Mouse (Mus musculus) embryonic facial prominence, embryonic 11.5 days (tissue): ENCODE results near the gene Mrps18a. TPM values are rescaled to one million over a fixed set of nuclear protein-coding genes. Genes with fewer than 3 reads are reported as not detected.

Experiments
- ATAC-seq: fragments of 200-750 bp; cut with Nextera tagmentation; replicated peaks from 2 replicates; pipeline ENCODE4 v1.8.0; 2017; ENCODE audit warnings: low read depth; ENCODE audit not compliant: insufficient number of reproducible peaks, low FRiP score, low TSS enrichment
- DNase-seq: peaks from one replicate; pipeline ENCODE4 v3.0.0-alpha.2; 2015; ENCODE audit warnings: low spot score
- H3K27ac ChIP-seq: fragments of 300-500 bp; sonication (generic); replicated peaks from 2 replicates; pipeline ENCODE4 v1.5.1; 2014; ENCODE audit warnings: mild to moderate bottlenecking, low read depth, low read length, control low read depth
- H3K27me3 ChIP-seq: fragments of 300-500 bp; sonication (generic); 2 replicates; pipeline ENCODE4 v1.6.1; 2014; ENCODE audit warnings: mild to moderate bottlenecking, low read length, moderate library complexity, mixed read lengths; ENCODE audit not compliant: control insufficient read depth, insufficient read depth
- H3K36me3 ChIP-seq: fragments of 300-500 bp; sonication (generic); replicated peaks from 2 replicates; pipeline ENCODE4 v1.6.1; 2014; ENCODE audit warnings: low read depth, mild to moderate bottlenecking, low read length, moderate library complexity, mixed read lengths; ENCODE audit not compliant: control insufficient read depth, insufficient read depth
- H3K4me1 ChIP-seq: fragments of 300-500 bp; sonication (generic); 2 replicates; pipeline ENCODE4 v1.6.1; 2014; ENCODE audit warnings: low read length, mixed read lengths; ENCODE audit not compliant: control insufficient read depth, insufficient read depth
- H3K4me2 ChIP-seq: fragments of 300-500 bp; sonication (generic); 2 replicates; pipeline ENCODE4 v1.6.1; 2014; ENCODE audit warnings: low read depth, mild to moderate bottlenecking, control low read depth, low read length, moderate library complexity
- H3K4me3 ChIP-seq: fragments of 300-500 bp; sonication (generic); 2 replicates; pipeline ENCODE4 v1.5.1; 2014; ENCODE audit warnings: low read depth, low read length, control low read depth
- H3K9ac ChIP-seq: fragments of 300-500 bp; sonication (generic); replicated peaks from 2 replicates; pipeline ENCODE4 v1.6.1; 2014; ENCODE audit warnings: mild to moderate bottlenecking, control low read depth, low read length
- H3K9me3 ChIP-seq: fragments of 300-500 bp; sonication (generic); replicated peaks from 2 replicates; pipeline ENCODE4 v1.6.1; 2016; ENCODE audit warnings: mild to moderate bottlenecking, low read length, inconsistent platforms, mixed read lengths; ENCODE audit not compliant: control insufficient read depth
- WGBS: fragments of 180-500 bp; shearing (Covaris S2); extraction: QIAGEN DNeasy Blood & Tissue Kit; methylation state at CpG from one replicate; pipeline ENCODE4 v1.1.7; 2014; 5-methylcytosine and 5-hydroxymethylcytosine counted together
- polyA plus RNA-seq: library from polyadenylated mRNA; unstranded; fragments of >200 nt; fragmentation: Nextera tagmentation; extraction: Ambion mirVana; gene quantifications from 2 replicates; pipeline ENCODE4 v1.2.1, GENCODE M21; 2014

Gene Mrps18a
- 133 and 134 TPM in 2 replicates for polyA plus RNA-seq

GRCm38 (mm10) chr17:46110402-46111289 lies at the start of gene Mrps18a:
TSS of gene Mrps18a (plus strand) at chr17:46110986.
- 6% methylated on average over 38 of the region's 38 CpGs for WGBS
- no peaks in the 10 kb centered on the region for H3K9me3 ChIP-seq

DNA sequence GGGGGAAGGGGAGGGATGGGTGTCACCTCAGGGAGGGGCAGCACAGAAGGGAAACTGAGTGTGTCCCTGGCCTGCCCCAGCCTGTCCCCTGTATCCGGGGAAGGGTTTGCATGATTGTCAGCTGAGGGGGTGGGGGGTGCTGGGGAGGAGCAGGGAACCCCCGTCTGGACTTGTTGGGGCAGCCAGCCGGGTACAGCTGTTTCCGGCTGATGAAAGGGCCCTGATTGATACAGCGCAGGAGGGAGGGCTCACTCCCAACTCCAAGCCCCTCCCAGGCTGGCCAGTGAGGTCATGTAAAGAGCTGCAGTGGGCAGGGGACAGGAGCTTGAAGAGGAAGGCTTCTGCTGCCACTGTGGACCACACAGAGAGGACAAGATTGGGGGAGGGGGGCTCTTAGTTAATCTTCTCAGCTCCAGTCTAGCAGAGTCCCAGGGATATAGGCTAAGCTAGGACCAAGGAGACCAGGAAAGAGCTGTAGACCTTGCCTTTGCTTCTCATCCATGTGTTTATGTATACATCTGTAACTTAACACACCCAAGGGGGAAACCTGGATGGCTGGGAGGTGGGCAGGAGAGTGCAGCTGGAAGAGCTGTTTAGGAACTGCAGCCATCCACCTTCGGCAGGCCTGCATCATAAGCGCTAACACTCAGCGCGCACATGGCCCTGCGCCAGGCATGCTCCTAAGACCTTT lies 47.4 kb upstream of the Mrps18a start:
- H3K9ac ChIP-seq: peak overlapping the region; percentile 32
- H3K4me1 ChIP-seq: peaks cover 9% of the 10 kb centered on the region
- ATAC-seq (peak; percentile 88), DNase-seq (peak; percentile 68)
- peak overlapping the region; percentile 31; the same call in 1 of the 2 replicates for H3K27ac ChIP-seq
- no peak overlapping the region; the same call in 1 of the 2 replicates for H3K4me2 ChIP-seq
- H3K4me3 ChIP-seq: no peak overlapping the region
- no peaks in the 10 kb centered on the region for H3K36me3 ChIP-seq
- H3K9me3 ChIP-seq: no peaks in the 10 kb centered on the region
- no peaks in the 10 kb centered on the region for H3K27me3 ChIP-seq
- 30% methylated on average over 10 of the region's 10 CpGs for WGBS

More at GRCm38 (mm10) chr17:46110402-46111289, at the start of gene Mrps18a:
- Histone ChIP-seq H3K4me1 (peaks cover 3% of the 10 kb centered on the region; the same call in 1 of the 2 replicates), H3K27me3 (no peaks in the 10 kb centered on the region), H3K36me3 (no peaks in the 10 kb centered on the region), H3K4me3 (peak within 1 kb of the TSS; percentile 93), H3K27ac (peak within 1 kb of the TSS; percentile 41; the same call in 1 of the 2 replicates), H3K9ac (peak within 1 kb of the TSS; percentile 82), H3K4me2 (peak within 1 kb of the TSS; percentile 73)
- peak; percentile 91 for DNase-seq
- ATAC-seq: peak; percentile 93

DNA sequence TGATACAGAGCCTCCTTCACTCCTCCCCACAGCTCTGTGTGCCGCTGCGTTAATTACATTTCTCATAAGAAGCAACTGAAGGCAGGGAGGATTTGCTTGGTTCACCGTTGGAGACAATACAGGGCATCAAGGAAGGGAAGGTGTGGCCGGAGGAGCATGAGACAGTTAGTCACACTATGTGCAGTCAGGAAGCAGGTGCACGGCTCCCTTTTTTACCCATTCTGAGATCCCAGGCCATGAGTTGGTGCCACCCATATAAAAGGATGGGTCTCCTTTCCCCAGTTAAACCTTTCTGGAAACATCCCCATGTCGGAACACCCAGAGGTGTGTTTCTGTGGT lies 46.8 kb upstream of the Mrps18a start:
- ATAC-seq (no peak), DNase-seq (no peak)
- H3K4me1 ChIP-seq: peaks cover 9% of the 10 kb centered on the region
- H3K4me3 ChIP-seq: no peak overlapping the region
- H3K27me3 ChIP-seq: no peaks in the 10 kb centered on the region
- H3K9me3 ChIP-seq: no peaks in the 10 kb centered on the region
- H3K36me3 ChIP-seq: no peaks in the 10 kb centered on the region
- 56% methylated on average over 6 of the region's 6 CpGs for WGBS
- no peak overlapping the region for H3K4me2 ChIP-seq
- no peak overlapping the region for H3K9ac ChIP-seq
- peak overlapping the region; percentile 31; the same call in 1 of the 2 replicates for H3K27ac ChIP-seq

DNA sequence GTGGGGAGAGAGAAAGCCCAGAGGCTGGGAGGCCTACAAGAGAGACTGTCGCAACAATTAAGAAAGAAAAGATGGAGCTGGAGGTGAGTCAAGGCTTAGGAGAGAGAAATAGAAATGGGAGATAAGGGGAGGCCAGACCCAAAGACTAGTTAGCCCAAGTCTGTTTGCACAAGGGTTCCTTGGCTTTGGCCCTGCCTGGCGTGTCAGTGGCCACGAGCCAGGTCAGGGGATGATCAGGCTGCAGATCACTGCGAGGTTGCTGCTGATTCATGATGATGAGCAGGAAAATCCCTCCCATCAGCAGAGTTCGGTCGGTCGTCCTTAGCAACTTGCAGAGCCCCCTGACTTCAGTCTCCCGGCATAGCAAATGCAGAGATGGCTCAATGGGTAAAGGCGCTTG lies 40.7 kb upstream of the Mrps18a start:
- Histone ChIP-seq H3K4me3 (no peak overlapping the region), H3K4me1 (peaks cover 4% of the 10 kb centered on the region; the same call in 1 of the 2 replicates), H3K9me3 (no peaks in the 10 kb centered on the region), H3K36me3 (no peaks in the 10 kb centered on the region), H3K4me2 (no peak overlapping the region), H3K27me3 (no peaks in the 10 kb centered on the region), H3K27ac (no peak overlapping the region), H3K9ac (no peak overlapping the region)
- DNase-seq: no peak
- ATAC-seq: no peak
- 71% methylated on average over 9 of the region's 9 CpGs for WGBS

DNA sequence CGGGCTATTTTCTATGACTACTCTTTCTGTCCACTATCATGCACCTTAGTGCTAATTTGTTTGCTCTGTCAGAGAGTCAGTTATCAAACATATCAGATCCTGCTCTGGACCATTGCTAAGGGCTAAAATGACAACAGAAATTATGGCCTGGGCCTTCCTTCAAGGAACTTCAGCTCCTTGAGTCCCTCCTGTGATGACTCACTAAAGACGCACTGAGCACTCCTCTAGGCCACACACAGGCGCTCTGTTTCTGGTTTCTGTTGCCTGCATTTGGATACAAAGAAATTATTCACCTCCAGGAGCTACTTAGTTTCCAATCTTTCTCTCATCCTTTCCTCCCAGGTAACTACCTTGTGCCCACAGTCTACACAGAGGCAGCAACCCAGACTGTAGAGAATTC lies 39.3 kb upstream of the Mrps18a start:
- Histone ChIP-seq H3K9ac (no peak overlapping the region), H3K4me2 (no peak overlapping the region), H3K4me3 (no peak overlapping the region), H3K9me3 (no peaks in the 10 kb centered on the region), H3K27me3 (no peaks in the 10 kb centered on the region), H3K27ac (no peak overlapping the region), H3K4me1 (peaks cover 4% of the 10 kb centered on the region; the same call in 1 of the 2 replicates), H3K36me3 (no peaks in the 10 kb centered on the region)
- WGBS: 91% methylated on average over 3 of the region's 3 CpGs
- DNase-seq: no peak
- no peak for ATAC-seq

- Histone ChIP-seq H3K4me3 (no peak overlapping the region), H3K36me3 (no peaks in the 10 kb centered on the region), H3K9ac (no peak overlapping the region; the same call in 1 of the 2 replicates), H3K4me2 (peak overlapping the region; percentile 32), H3K4me1 (peaks cover 4% of the 10 kb centered on the region; the same call in 1 of the 2 replicates), H3K27ac (no peak overlapping the region), H3K9me3 (no peaks in the 10 kb centered on the region), H3K27me3 (no peaks in the 10 kb centered on the region)
- DNase-seq: peak; percentile 81
- 47% methylated on average over 23 of the region's 23 CpGs for WGBS
- ATAC-seq: peak; percentile 83
Observed at GRCm38 (mm10) chr17:46073730-46074301, 37.0 kb upstream of the Mrps18a start.

DNA sequence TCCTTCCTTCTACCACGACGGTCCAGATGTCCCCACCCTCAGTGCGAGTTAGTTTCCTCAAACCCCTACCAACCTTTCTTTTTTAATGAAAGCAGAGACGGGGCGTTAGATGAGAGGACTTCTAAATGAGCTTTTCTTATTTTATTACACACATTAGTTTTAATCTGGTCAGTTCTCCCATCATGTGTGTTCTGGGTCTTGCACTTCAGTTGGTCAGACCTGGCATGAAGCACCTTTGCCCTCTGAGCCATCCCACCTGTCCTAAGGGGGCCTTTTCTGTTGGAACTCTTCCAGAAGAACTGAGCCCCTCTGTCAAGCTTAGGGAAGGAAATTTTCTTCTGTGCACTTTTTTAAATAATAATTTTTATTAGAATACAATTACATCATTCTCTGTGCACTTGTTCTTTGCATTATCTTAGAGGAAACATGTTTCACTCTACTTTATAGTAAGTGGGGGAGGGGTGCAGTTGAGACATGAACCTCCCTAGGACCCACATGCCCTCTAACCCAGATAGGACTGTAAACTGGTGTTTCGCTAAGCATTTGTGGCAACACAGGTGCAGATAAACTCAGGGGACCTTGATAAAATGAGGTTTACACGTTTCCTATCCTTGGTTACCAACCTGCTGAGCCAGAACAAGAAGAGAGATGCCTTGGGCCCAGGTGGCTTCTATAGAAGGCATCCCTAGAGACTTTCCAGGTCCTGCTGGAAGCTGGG lies 36.2 kb upstream of the Mrps18a start:
- Histone ChIP-seq H3K36me3 (no peaks in the 10 kb centered on the region), H3K27ac (no peak overlapping the region), H3K9ac (no peak overlapping the region; the same call in 1 of the 2 replicates), H3K4me1 (peaks cover 4% of the 10 kb centered on the region; the same call in 1 of the 2 replicates), H3K27me3 (no peaks in the 10 kb centered on the region), H3K4me3 (no peak overlapping the region), H3K4me2 (no peak overlapping the region; the same call in 1 of the 2 replicates), H3K9me3 (no peaks in the 10 kb centered on the region)
- 69% methylated on average over 7 of the region's 7 CpGs for WGBS
- ATAC-seq (no peak), DNase-seq (no peak)
